Mouse (Mus musculus) embryonic facial prominence, embryonic 10.5 days (tissue): ENCODE results near the gene Jakmip3. TPM values are rescaled to one million over a fixed set of nuclear protein-coding genes. Genes with fewer than 3 reads are reported as not detected.

ENCODE experiments used
- DNase-seq: peaks from one replicate; pipeline ENCODE4 v3.0.0-alpha.2; 2017; ENCODE audit warnings: low spot score
- H3K27ac ChIP-seq: fragments of 300-500 bp; sonication (generic); replicated peaks from 2 replicates; pipeline ENCODE4 v1.5.1; 2016; ENCODE audit warnings: mild to moderate bottlenecking
- H3K27me3 ChIP-seq: fragments of 300-500 bp; sonication (generic); replicated peaks from 2 replicates; pipeline ENCODE4 v1.6.1; 2016; ENCODE audit warnings: low read depth, mild to moderate bottlenecking; ENCODE audit not compliant: poor library complexity, severe bottlenecking
- H3K36me3 ChIP-seq: fragments of 300-500 bp; sonication (generic); replicated peaks from 2 replicates; pipeline ENCODE4 v1.6.1; 2016; ENCODE audit warnings: mild to moderate bottlenecking, moderate library complexity
- H3K4me1 ChIP-seq: fragments of 300-500 bp; sonication (generic); 2 replicates; pipeline ENCODE4 v1.6.1; 2016
- H3K4me3 ChIP-seq: fragments of 300-500 bp; sonication (generic); 2 replicates; pipeline ENCODE4 v1.5.1; 2016; ENCODE audit warnings: mild to moderate bottlenecking, moderate library complexity
- H3K9me3 ChIP-seq: fragments of 300-500 bp; sonication (generic); 2 replicates; pipeline ENCODE4 v1.6.1; 2016; ENCODE audit warnings: mild to moderate bottlenecking
- WGBS: fragments of 180-500 bp; shearing (Covaris S2); methylation state at CpG from one replicate; pipeline ENCODE4 v1.1.7; 2016; 5-methylcytosine and 5-hydroxymethylcytosine counted together
- polyA plus RNA-seq: library from polyadenylated mRNA; unstranded; fragments of >200 nt; fragmentation: Nextera tagmentation; extraction: Ambion mirVana; gene quantifications from 2 replicates; pipeline ENCODE4 v1.2.1, GENCODE M21; 2016

Gene Jakmip3
- polyA plus RNA-seq, 1 experiment from 2014 or later = 0.51 TPM

GRCm38 (mm10) chr7:138957106-138957505 is 16.6 kb downstream of the Jakmip3 start:
- no peak overlapping the region for H3K4me3 ChIP-seq
- no peak for DNase-seq
- 80% methylated on average over 6 of the region's 6 CpGs for WGBS
- no peaks in the 10 kb centered on the region for H3K9me3 ChIP-seq
- H3K36me3 ChIP-seq = no peaks in the 10 kb centered on the region
- no peaks in the 10 kb centered on the region for H3K4me1 ChIP-seq
- no peaks in the 10 kb centered on the region for H3K27me3 ChIP-seq
- no peak overlapping the region for H3K27ac ChIP-seq

GRCm38 (mm10) chr7:138959747-138960146 is 19.2 kb downstream of the Jakmip3 start:
- DNase-seq = no peak
- no peaks in the 10 kb centered on the region for H3K4me1 ChIP-seq
- no peak overlapping the region for H3K4me3 ChIP-seq
- WGBS = 84% methylated on average over 5 of the region's 5 CpGs
- no peaks in the 10 kb centered on the region for H3K27me3 ChIP-seq
- H3K9me3 ChIP-seq = no peaks in the 10 kb centered on the region
- H3K36me3 ChIP-seq = no peaks in the 10 kb centered on the region
- H3K27ac ChIP-seq = no peak overlapping the region

GRCm38 (mm10) chr7:138963756-138964155 is 23.2 kb downstream of the Jakmip3 start:
- H3K4me1 ChIP-seq = no peaks in the 10 kb centered on the region
- WGBS = 94% methylated on average over 5 of the region's 5 CpGs
- no peak overlapping the region for H3K27ac ChIP-seq
- H3K9me3 ChIP-seq = no peaks in the 10 kb centered on the region
- H3K36me3 ChIP-seq = no peaks in the 10 kb centered on the region
- no peaks in the 10 kb centered on the region for H3K27me3 ChIP-seq
- H3K4me3 ChIP-seq = no peak overlapping the region
- DNase-seq = no peak

GRCm38 (mm10) chr7:138968010-138968620 is 27.6 kb downstream of the Jakmip3 start:
- no peak overlapping the region for H3K4me3 ChIP-seq
- H3K9me3 ChIP-seq = no peaks in the 10 kb centered on the region
- no peak for DNase-seq
- H3K4me1 ChIP-seq = no peaks in the 10 kb centered on the region
- H3K27me3 ChIP-seq = no peaks in the 10 kb centered on the region
- no peak overlapping the region for H3K27ac ChIP-seq
- 74% methylated on average over 13 of the region's 13 CpGs for whole genome bisulfite sequencing
- no peaks in the 10 kb centered on the region for H3K36me3 ChIP-seq

GRCm38 (mm10) chr7:138977510-138977909 is 37.0 kb downstream of the Jakmip3 start:
- WGBS = 91% methylated on average over 7 of the region's 7 CpGs

GRCm38 (mm10) chr7:138984576-138984975 is 44.0 kb downstream of the Jakmip3 start:
- Histone ChIP-seq H3K4me3 (no peak overlapping the region), H3K27ac (no peak overlapping the region), H3K36me3 (no peaks in the 10 kb centered on the region), H3K9me3 (no peaks in the 10 kb centered on the region), H3K4me1 (no peaks in the 10 kb centered on the region), H3K27me3 (0 out of 2 replicates have a peak, but pooled peaks cover 3% of the 10 kb centered on the region)
- DNase-seq = no peak
- WGBS = 90% methylated on average over 6 of the region's 6 CpGs

More at GRCm38 (mm10) chr7:138977510-138977909, 37.0 kb downstream of the Jakmip3 start:
- Histone ChIP-seq H3K4me1 (no peaks in the 10 kb centered on the region), H3K27me3 (no peaks in the 10 kb centered on the region), H3K27ac (no peak overlapping the region), H3K4me3 (no peak overlapping the region), H3K9me3 (no peaks in the 10 kb centered on the region), H3K36me3 (no peaks in the 10 kb centered on the region)
- DNase-seq = no peak

GRCm38 (mm10) chr7:138989156-138989555 is 48.6 kb downstream of the Jakmip3 start:
- Histone ChIP-seq H3K4me3 (no peak overlapping the region), H3K9me3 (no peaks in the 10 kb centered on the region), H3K27me3 (0 out of 2 replicates have a peak, but pooled peaks cover 3% of the 10 kb centered on the region), H3K27ac (no peak overlapping the region), H3K4me1 (no peaks in the 10 kb centered on the region), H3K36me3 (no peaks in the 10 kb centered on the region)
- WGBS = 86% methylated on average over 9 of the region's 9 CpGs
- no peak for DNase-seq

- DNase-seq = no peak
- no peaks in the 10 kb centered on the region for H3K36me3 ChIP-seq
- peaks cover 2% of the 10 kb centered on the region for H3K4me1 ChIP-seq
- no peak overlapping the region for H3K4me3 ChIP-seq
- H3K27ac ChIP-seq = no peak overlapping the region
- 88% methylated on average over 9 of the region's 9 CpGs for WGBS
- 0 out of 2 replicates have a peak, but pooled peaks cover 4% of the 10 kb centered on the region for H3K27me3 ChIP-seq
- H3K9me3 ChIP-seq = no peaks in the 10 kb centered on the region
Measured at GRCm38 (mm10) chr7:139002692-139003091, 62.2 kb downstream of the Jakmip3 start.

GRCm38 (mm10) chr7:139003250-139003649 is 62.7 kb downstream of the Jakmip3 start:
- Histone ChIP-seq H3K27ac (no peak overlapping the region), H3K4me1 (no peaks in the 10 kb centered on the region), H3K36me3 (no peaks in the 10 kb centered on the region), H3K27me3 (0 out of 2 replicates have a peak, but pooled peaks cover 4% of the 10 kb centered on the region), H3K4me3 (no peak overlapping the region), H3K9me3 (no peaks in the 10 kb centered on the region)
- DNase-seq = no peak
- WGBS = 80% methylated on average over 9 of the region's 9 CpGs

- Histone ChIP-seq H3K27me3 (peaks cover 8% of the 10 kb centered on the region; the same call in 1 of the 2 replicates), H3K9me3 (no peaks in the 10 kb centered on the region), H3K27ac (no peak overlapping the region), H3K4me3 (no peak overlapping the region), H3K36me3 (no peaks in the 10 kb centered on the region), H3K4me1 (no peaks in the 10 kb centered on the region)
- no peak for DNase-seq
- 66% methylated on average over 7 of the region's 7 CpGs for WGBS
Measured at GRCm38 (mm10) chr7:139009786-139010502, 69.4 kb downstream of the Jakmip3 start.

- Histone ChIP-seq H3K36me3 (no peaks in the 10 kb centered on the region), H3K4me1 (peaks cover 5% of the 10 kb centered on the region; the same call in 1 of the 2 replicates), H3K27me3 (peaks cover 8% of the 10 kb centered on the region; the same call in 1 of the 2 replicates), H3K4me3 (no peak overlapping the region), H3K27ac (no peak overlapping the region), H3K9me3 (no peaks in the 10 kb centered on the region)
- 36% methylated on average over 3 of the region's 3 CpGs for WGBS
- DNase-seq = peak; percentile 72
Measured at GRCm38 (mm10) chr7:139011027-139011426, 70.5 kb downstream of the Jakmip3 start.

- Histone ChIP-seq H3K36me3 (no peaks in the 10 kb centered on the region), H3K9me3 (no peaks in the 10 kb centered on the region), H3K4me3 (no peak overlapping the region), H3K4me1 (peaks cover 9% of the 10 kb centered on the region; the same call in 1 of the 2 replicates), H3K27me3 (peaks cover 8% of the 10 kb centered on the region; the same call in 1 of the 2 replicates), H3K27ac (no peak overlapping the region)
- no peak for DNase-seq
- 89% methylated on average over 2 of the region's 2 CpGs for WGBS
Measured at GRCm38 (mm10) chr7:139011586-139011985, 71.1 kb downstream of the Jakmip3 start.
